Mouse (Mus musculus): ENCODE results near the gene Mob1a. TPM values are rescaled to one million over a fixed set of nuclear protein-coding genes. Genes with fewer than 3 reads are reported as not detected.

The Mob1a gene
- polyA plus RNA-seq, 1 experiment: 23.5 TPM

GRCm38 (mm10) chr6:83302264-83302663, 23.6 kb upstream of the Mob1a start:
- no peaks in the 10 kb centered on the region for H3K4me1 ChIP-seq (ENCODE audit: control insufficient read depth, insufficient read depth, low read length)
- WGBS: 49% methylated on average over 5 of the region's 5 CpGs
- no peak overlapping the region for H3K27ac ChIP-seq (ENCODE audit: insufficient read depth, low read depth, low read length)
- peak; percentile 58 for DNase-seq
- H3K36me3 ChIP-seq (ENCODE audit: control insufficient read depth, insufficient read depth, low read length): no peaks in the 10 kb centered on the region
- no peak for TF ChIP-seq POLR2A (IDR thresholded peaks at IDR 0.05; ENCODE audit: low read depth, low read length)
- TF ChIP-seq CTCF (conservative IDR thresholded peaks at IDR 0.05; ENCODE audit: insufficient read depth, insufficient read length, low read depth, low read length): no peak
- no peak overlapping the region for H3K4me3 ChIP-seq (ENCODE audit: insufficient read depth, low read depth, low read length)
- H3K27me3 ChIP-seq (replicated peaks; ENCODE audit: control insufficient read depth, insufficient read depth, low read length): no peaks in the 10 kb centered on the region

- no peak overlapping the region for H3K27ac ChIP-seq (ENCODE audit: insufficient read depth, low read depth, low read length)
- no peak overlapping the region for H3K4me3 ChIP-seq (ENCODE audit: insufficient read depth, low read depth, low read length)
- no peak for DNase-seq
- no peaks in the 10 kb centered on the region for H3K4me1 ChIP-seq (ENCODE audit: control insufficient read depth, insufficient read depth, low read length)
- no peaks in the 10 kb centered on the region for H3K36me3 ChIP-seq (ENCODE audit: control insufficient read depth, insufficient read depth, low read length)
- H3K27me3 ChIP-seq (replicated peaks; ENCODE audit: control insufficient read depth, insufficient read depth, low read length): no peaks in the 10 kb centered on the region
- no peak for TF ChIP-seq POLR2A (IDR thresholded peaks at IDR 0.05; ENCODE audit: low read depth, low read length)
- WGBS: 90% methylated on average over 7 of the region's 7 CpGs
Observed at GRCm38 (mm10) chr6:83309017-83309416, 16.8 kb upstream of the Mob1a start.

GRCm38 (mm10) chr6:83311206-83311605, 14.6 kb upstream of the Mob1a start:
- no peaks in the 10 kb centered on the region for H3K36me3 ChIP-seq (ENCODE audit: control insufficient read depth, insufficient read depth, low read length)
- H3K27me3 ChIP-seq (replicated peaks; ENCODE audit: control insufficient read depth, insufficient read depth, low read length): no peaks in the 10 kb centered on the region
- no peaks in the 10 kb centered on the region for H3K4me1 ChIP-seq (ENCODE audit: control insufficient read depth, insufficient read depth, low read length)
- no peak overlapping the region for H3K27ac ChIP-seq (ENCODE audit: insufficient read depth, low read depth, low read length)
- no peak overlapping the region for H3K4me3 ChIP-seq (ENCODE audit: insufficient read depth, low read depth, low read length)
- 95% methylated on average over 11 of the region's 11 CpGs for WGBS
- no peak for TF ChIP-seq POLR2A (IDR thresholded peaks at IDR 0.05; ENCODE audit: low read depth, low read length)
- no peak for TF ChIP-seq CTCF (conservative IDR thresholded peaks at IDR 0.05; ENCODE audit: insufficient read depth, insufficient read length, low read depth, low read length)
- no peak for DNase-seq

- no peaks in the 10 kb centered on the region for H3K4me1 ChIP-seq (ENCODE audit: control insufficient read depth, insufficient read depth, low read length)
- H3K27me3 ChIP-seq (replicated peaks; ENCODE audit: control insufficient read depth, insufficient read depth, low read length): no peaks in the 10 kb centered on the region
- no peaks in the 10 kb centered on the region for H3K36me3 ChIP-seq (ENCODE audit: control insufficient read depth, insufficient read depth, low read length)
- DNase-seq: peak; percentile 51
- WGBS: 68% methylated on average over 7 of the region's 7 CpGs
- H3K27ac ChIP-seq (ENCODE audit: insufficient read depth, low read depth, low read length): no peak overlapping the region
- TF ChIP-seq POLR2A (IDR thresholded peaks at IDR 0.05; ENCODE audit: low read depth, low read length) (no peak), CTCF (conservative IDR thresholded peaks at IDR 0.05; ENCODE audit: insufficient read depth, insufficient read length, low read depth, low read length) (no peak)
- H3K4me3 ChIP-seq (ENCODE audit: insufficient read depth, low read depth, low read length): no peak overlapping the region
Observed at GRCm38 (mm10) chr6:83312021-83312420, 13.8 kb upstream of the Mob1a start.

- H3K27ac ChIP-seq (ENCODE audit: insufficient read depth, low read depth, low read length): no peak overlapping the region
- no peaks in the 10 kb centered on the region for H3K27me3 ChIP-seq (replicated peaks; ENCODE audit: control insufficient read depth, insufficient read depth, low read length)
- TF ChIP-seq POLR2A (IDR thresholded peaks at IDR 0.05; ENCODE audit: low read depth, low read length): no peak
- TF ChIP-seq CTCF (conservative IDR thresholded peaks at IDR 0.05; ENCODE audit: insufficient read depth, insufficient read length, low read depth, low read length): no peak
- no peaks in the 10 kb centered on the region for H3K36me3 ChIP-seq (ENCODE audit: control insufficient read depth, insufficient read depth, low read length)
- WGBS: 91% methylated on average over 8 of the region's 8 CpGs
- no peaks in the 10 kb centered on the region for H3K4me1 ChIP-seq (ENCODE audit: control insufficient read depth, insufficient read depth, low read length)
- DNase-seq: no peak
- no peak overlapping the region for H3K4me3 ChIP-seq (ENCODE audit: insufficient read depth, low read depth, low read length)
Observed at GRCm38 (mm10) chr6:83312514-83312913, 13.3 kb upstream of the Mob1a start.

- TF ChIP-seq CTCF (conservative IDR thresholded peaks at IDR 0.05; ENCODE audit: insufficient read depth, insufficient read length, low read depth, low read length): no peak
- no peak for TF ChIP-seq POLR2A (IDR thresholded peaks at IDR 0.05; ENCODE audit: low read depth, low read length)
- H3K4me1 ChIP-seq (ENCODE audit: control insufficient read depth, insufficient read depth, low read length): no peaks in the 10 kb centered on the region
- no peaks in the 10 kb centered on the region for H3K36me3 ChIP-seq (ENCODE audit: control insufficient read depth, insufficient read depth, low read length)
- H3K27me3 ChIP-seq (replicated peaks; ENCODE audit: control insufficient read depth, insufficient read depth, low read length): no peaks in the 10 kb centered on the region
- no peak overlapping the region for H3K4me3 ChIP-seq (ENCODE audit: insufficient read depth, low read depth, low read length)
- H3K27ac ChIP-seq (ENCODE audit: insufficient read depth, low read depth, low read length): no peak overlapping the region
- DNase-seq: no peak
Observed at GRCm38 (mm10) chr6:83315293-83315692, 10.5 kb upstream of the Mob1a start.

GRCm38 (mm10) chr6:83316022-83316421, 9.8 kb upstream of the Mob1a start:
- no peaks in the 10 kb centered on the region for H3K36me3 ChIP-seq (ENCODE audit: control insufficient read depth, insufficient read depth, low read length)
- TF ChIP-seq CTCF (conservative IDR thresholded peaks at IDR 0.05; ENCODE audit: insufficient read depth, insufficient read length, low read depth, low read length) (no peak), POLR2A (IDR thresholded peaks at IDR 0.05; ENCODE audit: low read depth, low read length) (no peak)
- no peaks in the 10 kb centered on the region for H3K4me1 ChIP-seq (ENCODE audit: control insufficient read depth, insufficient read depth, low read length)
- H3K27me3 ChIP-seq (replicated peaks; ENCODE audit: control insufficient read depth, insufficient read depth, low read length): no peaks in the 10 kb centered on the region
- 11% methylated on average over 10 of the region's 10 CpGs for WGBS
- DNase-seq: peak; percentile 10
- no peak overlapping the region for H3K27ac ChIP-seq (ENCODE audit: insufficient read depth, low read depth, low read length)
- no peak overlapping the region for H3K4me3 ChIP-seq (ENCODE audit: insufficient read depth, low read depth, low read length)
